Mouse (Mus musculus) CH12.LX (cell line): ENCODE results near the gene Clk2. TPM values are rescaled to one million over a fixed set of nuclear protein-coding genes. Genes with fewer than 3 reads are reported as not detected.

Source experiments
- DNase-seq: peaks from one replicate; pipeline ENCODE4 v3.0.0-alpha.2; 2013; ENCODE audit errors: extremely low read depth
- H3K27ac ChIP-seq: 2 replicates; pipeline ENCODE4 v1.5.1; 2012; ENCODE audit warnings: low read depth, mild to moderate bottlenecking, control low read depth, moderate library complexity; ENCODE audit not compliant: insufficient read depth
- H3K27me3 ChIP-seq: replicated peaks from 2 replicates; pipeline ENCODE3; 2012; ENCODE audit warnings: inconsistent platforms
- H3K36me3 ChIP-seq, 2 experiments: replicated peaks in 1 of 2; 2 replicates each; pipeline versions ENCODE3 to v1.6.1; 2012; ENCODE audit warnings: inconsistent platforms in 1 of 2, low read length in 1 of 2, mild to moderate bottlenecking in 1 of 2, mixed read lengths in 1 of 2, moderate library complexity in 1 of 2; ENCODE audit not compliant: control insufficient read depth in 1 of 2, insufficient read depth in 1 of 2
- H3K4me1 ChIP-seq, 2 experiments: 2 replicates each; pipeline ENCODE4 v1.6.1; 2012; ENCODE audit warnings: inconsistent platforms in 1 of 2, moderate library complexity in 1 of 2; ENCODE audit not compliant: insufficient read depth in 2 of 2, control insufficient read depth in 1 of 2
- H3K4me2 ChIP-seq: 2 replicates; pipeline ENCODE4 v1.6.1; 2012; ENCODE audit warnings: low read depth, mild to moderate bottlenecking, control low read depth; ENCODE audit not compliant: poor library complexity, insufficient read depth, severe bottlenecking
- H3K4me3 ChIP-seq, 3 experiments: fragments of 150-350 bp in 1 of 3; sonication (generic) in 1 of 3; replicated peaks in 1 of 3; 2 replicates each; pipeline versions ENCODE3 to v1.5.1; 2011 to 2012; ENCODE audit warnings: low read depth in 2 of 3, low read length in 2 of 3, mild to moderate bottlenecking in 2 of 3, moderate library complexity in 2 of 3, control low read depth in 1 of 3, improper control_type of control experiment in 1 of 3, inconsistent platforms in 1 of 3, mixed read lengths in 1 of 3; ENCODE audit not compliant: poor library complexity in 1 of 3
- H3K79me2 ChIP-seq: replicated peaks from 2 replicates; pipeline ENCODE4 v1.6.1; 2012; ENCODE audit warnings: mild to moderate bottlenecking, moderate library complexity; ENCODE audit not compliant: control insufficient read depth, poor library complexity, insufficient read depth, severe bottlenecking; ENCODE audit errors: extremely low read depth
- H3K9ac ChIP-seq: 2 replicates; pipeline ENCODE4 v1.6.1; 2012; ENCODE audit warnings: low read depth, mild to moderate bottlenecking, control low read depth, moderate library complexity; ENCODE audit not compliant: insufficient read depth
- H3K9me3 ChIP-seq: replicated peaks from 2 replicates; pipeline ENCODE3; 2012; ENCODE audit warnings: low read length, inconsistent platforms, mixed read lengths
- BHLHE40 ChIP-seq: IDR thresholded peaks from 2 replicates; pipeline ENCODE4 v1.6.1; 2011; ENCODE audit warnings: mild to moderate bottlenecking, low read depth, low read length, improper control_type of control experiment
- CHD2 ChIP-seq: IDR thresholded peaks from 2 replicates; pipeline ENCODE4 v1.6.1; 2011; ENCODE audit warnings: low read length, improper control_type of control experiment
- CTCF ChIP-seq, 2 experiments: IDR thresholded peaks in 1 of 2; conservative IDR thresholded peaks in 1 of 2; 2 replicates each; pipeline ENCODE4 v1.5.1; 2011 to 2012; ENCODE audit warnings: low read depth in 2 of 2, low read length in 2 of 2, improper control_type of control experiment in 1 of 2, inconsistent platforms in 1 of 2, mild to moderate bottlenecking in 1 of 2, moderate library complexity in 1 of 2
- ELF1 ChIP-seq: IDR thresholded peaks from 2 replicates; pipeline ENCODE4 v1.6.1; 2014; ENCODE audit warnings: low read depth, mild to moderate bottlenecking, inconsistent platforms, low read length, improper control_type of control experiment
- EP300 ChIP-seq: IDR thresholded peaks from 2 replicates; pipeline ENCODE4 v1.6.1; 2011; ENCODE audit warnings: low read length, improper control_type of control experiment
- ETS1 ChIP-seq: conservative IDR thresholded peaks from 2 replicates; pipeline ENCODE4 v1.6.1; 2012; ENCODE audit warnings: low read depth, mild to moderate bottlenecking, inconsistent platforms, low read length, improper control_type of control experiment, moderate library complexity
- GABPA ChIP-seq: IDR thresholded peaks from 2 replicates; pipeline ENCODE4 v1.6.1; 2012; ENCODE audit warnings: low read depth, low read length, improper control_type of control experiment, inconsistent platforms; ENCODE audit not compliant: insufficient replicate concordance
- HCFC1 ChIP-seq: IDR thresholded peaks from 2 replicates; pipeline ENCODE4 v1.6.1; 2012; ENCODE audit warnings: low read depth, mild to moderate bottlenecking, inconsistent platforms, low read length, improper control_type of control experiment
- IRF4 ChIP-seq: IDR thresholded peaks from 2 replicates; pipeline ENCODE4 v1.6.1; 2014; ENCODE audit warnings: low read depth, mild to moderate bottlenecking, inconsistent platforms, low read length, improper control_type of control experiment
- MAFK ChIP-seq: IDR thresholded peaks from 2 replicates; pipeline ENCODE4 v1.6.1; 2011; ENCODE audit warnings: low read length, improper control_type of control experiment; ENCODE audit not compliant: insufficient replicate concordance
- MAX ChIP-seq: IDR thresholded peaks from 2 replicates; pipeline ENCODE4 v1.6.1; 2011; ENCODE audit warnings: low read length, improper control_type of control experiment
- MAZ ChIP-seq: IDR thresholded peaks from 2 replicates; pipeline ENCODE4 v1.6.1; 2012; ENCODE audit warnings: low read depth, mild to moderate bottlenecking, inconsistent platforms, low read length, improper control_type of control experiment, moderate library complexity
- MEF2A ChIP-seq: IDR thresholded peaks from 2 replicates; pipeline ENCODE4 v1.6.1; 2014; ENCODE audit warnings: low read depth, mild to moderate bottlenecking, inconsistent platforms, low read length, improper control_type of control experiment, borderline replicate concordance
- PAX5 ChIP-seq: IDR thresholded peaks from 2 replicates; pipeline ENCODE4 v1.6.1; 2012; ENCODE audit warnings: low read length, inconsistent platforms, mixed read lengths
- POLR2AphosphoS2 ChIP-seq: IDR thresholded peaks from 2 replicates; pipeline ENCODE4 v1.6.1; 2011; ENCODE audit warnings: low read depth, low read length, improper control_type of control experiment
- RAD21 ChIP-seq: IDR thresholded peaks from 2 replicates; pipeline ENCODE4 v1.6.1; 2011; ENCODE audit warnings: low read depth, mild to moderate bottlenecking, low read length, improper control_type of control experiment, moderate library complexity
- RCOR1 ChIP-seq: conservative IDR thresholded peaks from 2 replicates; pipeline ENCODE4 v1.6.1; 2012; ENCODE audit warnings: low read depth, mild to moderate bottlenecking, inconsistent platforms, low read length, improper control_type of control experiment
- SMC3 ChIP-seq: IDR thresholded peaks from 2 replicates; pipeline ENCODE4 v1.6.1; 2011; ENCODE audit warnings: low read depth, low read length, improper control_type of control experiment
- TBP ChIP-seq: conservative IDR thresholded peaks from 2 replicates; pipeline ENCODE4 v1.6.1; 2011; ENCODE audit warnings: low read depth, low read length, improper control_type of control experiment
- TCF12 ChIP-seq: IDR thresholded peaks from 2 replicates; pipeline ENCODE4 v1.6.1; 2014; ENCODE audit warnings: low read depth, mild to moderate bottlenecking, inconsistent platforms, low read length, improper control_type of control experiment
- UBTF ChIP-seq: IDR thresholded peaks from 2 replicates; pipeline ENCODE4 v1.6.1; 2012; ENCODE audit warnings: low read depth, mild to moderate bottlenecking, inconsistent platforms, low read length, improper control_type of control experiment, moderate library complexity
- USF1 ChIP-seq: IDR thresholded peaks from 2 replicates; pipeline ENCODE4 v1.6.1; 2014; ENCODE audit warnings: low read depth, mild to moderate bottlenecking, inconsistent platforms, low read length, improper control_type of control experiment
- USF2 ChIP-seq: conservative IDR thresholded peaks from 2 replicates; pipeline ENCODE4 v1.6.1; 2011; ENCODE audit warnings: low read depth, low read length, improper control_type of control experiment
- ZC3H11A ChIP-seq: IDR thresholded peaks from 2 replicates; pipeline ENCODE4 v1.6.1; 2012; ENCODE audit warnings: low read depth, mild to moderate bottlenecking, inconsistent platforms, low read length, improper control_type of control experiment
- ZKSCAN1 ChIP-seq: IDR thresholded peaks from 2 replicates; pipeline ENCODE4 v1.6.1; 2012; ENCODE audit warnings: low read depth, inconsistent platforms, low read length, improper control_type of control experiment, borderline replicate concordance
- dilution Hi-C: fragments of 300-500 bp; cut with MboI; formaldehyde crosslinking; loops from 2 replicates; pipeline ENCODE4 v1.14.3; 2020; ENCODE audit warnings: low sequenced_read_pairs; ENCODE audit not compliant: extremely low pct_unique_long_range_greater_than_20kb, extremely low pct_ligation_motif_present
- in situ Hi-C: fragments of 300-500 bp; cut with MboI; formaldehyde crosslinking; loops from 3 replicates; pipeline ENCODE4 v1.14.3; 2019; ENCODE audit warnings: low sequenced_read_pairs, low pct_ligation_motif_present, low pct_unique_long_range_greater_than_20kb, mixed read lengths
- polyA plus RNA-seq: library from polyadenylated mRNA; unstranded; fragments of >175 nt; gene quantifications from 2 replicates; pipeline ENCODE4 v1.2.1, GENCODE M21; 2012; ENCODE audit warnings: low read depth; ENCODE audit not compliant: insufficient read length
- total RNA-seq, 2 experiments: library from RNA; depleted of rRNA; stranded (reverse); fragments of 300-350 nt in 1 of 2; fragments of >200 nt in 1 of 2; gene quantifications; 2 replicates each; pipeline ENCODE4 v1.2.3; 2012 to 2014

Clk2 gene
- total and polyA plus RNA-seq, 3 experiments: 18.8 to 72.0 (median 29.9) TPM

- H3K4me3 ChIP-seq: peak overlapping the region in 2 of 3 experiments; percentile 32 to 50
- in situ Hi-C loops (no loop called here), dilution Hi-C loops (no loop called here)
- peak; percentile 13 for DNase-seq
- TF ChIP-seq CHD2 (no peak), USF1 (no peak), SMC3 (no peak), ZKSCAN1 (no peak), MAZ (no peak), EP300 (no peak), POLR2AphosphoS2 (no peak), UBTF (no peak)
- H3K9me3 ChIP-seq: no peaks in the 10 kb centered on the region
- H3K27ac ChIP-seq: no peak overlapping the region
- H3K4me2 ChIP-seq: no peak overlapping the region
- peaks cover 90 to 100% of the 10 kb centered on the region in 2 experiments for H3K36me3 ChIP-seq
- no peaks in the 10 kb centered on the region for H3K27me3 ChIP-seq
- no peak overlapping the region for H3K9ac ChIP-seq
- no peaks in the 10 kb centered on the region for H3K79me2 ChIP-seq
- peaks cover 0 to 10% of the 10 kb centered on the region in 2 experiments; a peak in 2 of 4 replicates for H3K4me1 ChIP-seq
Measured at GRCm38 (mm10) chr3:89178107-89178385, 13.5 kb downstream of the Clk2 start.

- DNase-seq: no peak
- in situ Hi-C loops: no loop called here
- no peaks in the 10 kb centered on the region for H3K79me2 ChIP-seq
- H3K4me3 ChIP-seq: no peak overlapping the region
- no peak for TF ChIP-seq ELF1
- TF ChIP-seq PAX5: no peak
- no peak for TF ChIP-seq HCFC1
- 0 out of 2 replicates have a peak, but pooled peaks have one; percentile 31 for TF ChIP-seq POLR2AphosphoS2
- TF ChIP-seq IRF4: no peak
- TF ChIP-seq, all 38 proteins: peak for 1
- H3K27ac ChIP-seq: no peak overlapping the region
- dilution Hi-C loops: no loop called here
- no peaks in the 10 kb centered on the region for H3K9me3 ChIP-seq
- no peaks in the 10 kb centered on the region for H3K27me3 ChIP-seq
- H3K4me1 ChIP-seq: peaks cover 0 to 10% of the 10 kb centered on the region in 2 experiments; a peak in 2 of 4 replicates
- H3K36me3 ChIP-seq: peaks cover 84 to 100% of the 10 kb centered on the region in 2 experiments
- no peak overlapping the region for H3K4me2 ChIP-seq
- H3K9ac ChIP-seq: no peak overlapping the region
Measured at GRCm38 (mm10) chr3:89179056-89179455, 14.5 kb downstream of the Clk2 start.

- no peak for TF ChIP-seq RCOR1
- TF ChIP-seq RAD21: no peak
- TF ChIP-seq MAX: no peak
- no peak for TF ChIP-seq ETS1
- no peak for TF ChIP-seq MAFK
- TF ChIP-seq CHD2: no peak
- TF ChIP-seq TBP: no peak
- no peak for TF ChIP-seq POLR2AphosphoS2
- no peak for TF ChIP-seq BHLHE40
- no peak for TF ChIP-seq GABPA
- no peak for TF ChIP-seq CTCF (conservative IDR thresholded peaks at IDR 0.05 in 1 of 2, IDR thresholded peaks at IDR 0.05 in 1 of 2; ENCODE audit: low read depth in 2 of 2, low read length in 2 of 2)
- no peak for TF ChIP-seq MEF2A
- TF ChIP-seq ZC3H11A: no peak
- TF ChIP-seq UBTF: no peak
- TF ChIP-seq USF1: no peak
- no peak for TF ChIP-seq USF2
- no peak for TF ChIP-seq TCF12
- Histone ChIP-seq H3K9ac (no peak overlapping the region), H3K79me2 (no peaks in the 10 kb centered on the region), H3K27ac (no peak overlapping the region), H3K27me3 (no peaks in the 10 kb centered on the region), H3K4me3 (no peak overlapping the region), H3K4me1 (peaks cover 0 to 10% of the 10 kb centered on the region in 2 experiments; a peak in 2 of 4 replicates), H3K4me2 (no peak overlapping the region), H3K36me3 (peaks cover 63 to 95% of the 10 kb centered on the region in 2 experiments), H3K9me3 (no peaks in the 10 kb centered on the region)
- DNase-seq: no peak
- dilution Hi-C loops (no loop called here), in situ Hi-C loops (no loop called here)
Measured at GRCm38 (mm10) chr3:89181749-89182500, 17.3 kb downstream of the Clk2 start.
